Mouse (Mus musculus) small intestine, adult 2 months (tissue): ENCODE data around the gene Atf3.

Source experiments
- CTCF ChIP-seq: fragments of 200-500 bp; IDR thresholded peaks from 2 replicates; pipeline ENCODE4 v1.5.1; 2012; ENCODE audit warnings: low read depth, mild to moderate bottlenecking, control low read depth, inconsistent platforms, low read length, moderate library complexity, mixed read lengths; ENCODE audit not compliant: insufficient replicate concordance, insufficient read length; ENCODE audit errors: extremely low read depth
- POLR2A ChIP-seq: fragments of 200-500 bp; IDR thresholded peaks from 2 replicates; pipeline ENCODE4 v1.6.1; 2012; ENCODE audit warnings: low read depth, mild to moderate bottlenecking, control low read depth, inconsistent platforms, low read length, moderate library complexity

- TF ChIP-seq CTCF (no peak), POLR2A (no peak)
These were observed 24.3 kb upstream of the Atf3 start for GRCm38 (mm10) chr1:191242065-191242698.
